Mouse (Mus musculus) adrenal gland, postnatal 36 days (tissue): ENCODE data around the gene Prc1. TPM values are rescaled to one million over a fixed set of nuclear protein-coding genes. Genes with fewer than 3 reads are reported as not detected.

Source experiments
- DNase-seq, 2 experiments: peaks; one replicate each; pipeline ENCODE4 v3.0.0; 2021; ENCODE audit warnings: mixed read lengths in 1 of 2
- long read RNA-seq, 2 experiments: library from polyadenylated mRNA; stranded (forward); transcript quantifications; one replicate each; pipeline ENCODE4 v2.0.0; 2021; ENCODE audit warnings: borderline sequencing depth in 2 of 2
- total RNA-seq, 2 experiments: library from RNA; stranded (reverse); gene quantifications; 2 replicates each; pipeline ENCODE4 v1.2.3; 2021

Prc1 gene
- 10 to 100 TPM; 12.4 to 12.8 TPM for total RNA-seq
- long read RNA-seq, experiment 1, partial matches to known transcripts: 2 of 6 reads
- long read RNA-seq, experiment 1, other reads (novel, unspliced or antisense): 2 of 6 reads
- long read RNA-seq, experiment 2, partial matches to known transcripts: 0 of 1 reads
- long read RNA-seq, experiment 2, other reads (novel, unspliced or antisense): 0 of 1 reads

- peak; percentile 98 to 99 for DNase-seq
Observed at GRCm38 (mm10) chr7:80294062-80294763, at the start of gene Prc1. Gene Prc1 (plus strand): TSS chr7:80294450.

DNA sequence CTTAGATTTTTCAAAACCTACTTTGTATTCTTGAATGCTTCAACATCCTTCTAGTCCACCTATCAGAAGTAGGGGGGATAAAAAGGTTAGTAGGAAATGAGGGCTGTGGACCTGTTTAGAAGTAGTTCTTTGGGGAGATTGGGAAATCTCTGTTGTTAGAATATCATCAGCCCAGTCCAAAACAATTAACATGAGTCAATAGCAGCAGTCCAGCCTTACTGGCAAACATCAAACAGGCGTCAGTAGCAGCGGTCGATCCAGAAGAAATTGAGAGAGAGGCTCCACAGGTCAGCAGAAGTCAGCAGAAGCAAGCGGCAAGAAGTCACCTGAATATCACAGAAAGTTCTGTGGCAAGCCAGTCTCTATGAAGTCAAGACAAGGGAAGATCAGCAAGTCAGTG is 49.4 kb upstream of the Prc1 start:
- no peak for DNase-seq

DNA sequence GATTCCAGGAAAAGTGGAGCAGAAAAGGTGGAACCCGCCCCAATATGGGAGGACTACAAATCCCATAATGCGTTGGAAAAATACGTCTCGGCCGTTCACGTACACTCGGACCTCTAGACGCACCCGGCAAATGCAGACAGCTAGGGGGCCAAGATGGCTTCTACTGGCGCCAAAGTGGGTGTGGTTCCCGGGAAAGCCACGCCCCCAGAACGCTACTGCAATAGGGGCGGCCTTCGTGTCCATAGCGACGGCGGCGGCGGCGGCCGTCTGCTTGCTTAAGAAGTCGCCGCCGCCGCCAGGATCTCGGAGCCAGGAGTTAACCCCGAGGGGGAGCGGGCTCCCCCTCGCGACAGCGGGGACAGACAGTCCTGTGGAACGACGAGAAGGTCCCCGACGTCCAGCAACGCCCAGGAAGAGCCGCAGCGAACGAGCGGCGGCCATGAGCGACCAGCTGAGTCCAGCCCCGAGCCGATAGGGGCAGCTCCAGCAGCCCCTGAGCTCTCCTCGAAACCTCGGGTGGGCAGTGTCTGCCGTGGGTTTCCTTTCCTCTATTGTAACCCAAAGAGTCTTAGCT is 48.0 kb upstream of the Prc1 start, which contains the start of gene Ttll13:
TSS of gene Ttll13 (plus strand) at position 229 of the 574 bp plus-strand sequence.
- peak; percentile 98 for DNase-seq

GRCm38 (mm10) chr7:80246859-80247258 is 47.4 kb upstream of the Prc1 start:
- no peak for DNase-seq

GRCm38 (mm10) chr7:80252437-80252836 is 41.8 kb upstream of the Prc1 start:
- DNase-seq: no peak

GRCm38 (mm10) chr7:80252886-80253285 is 41.4 kb upstream of the Prc1 start:
- no peak for DNase-seq

DNA sequence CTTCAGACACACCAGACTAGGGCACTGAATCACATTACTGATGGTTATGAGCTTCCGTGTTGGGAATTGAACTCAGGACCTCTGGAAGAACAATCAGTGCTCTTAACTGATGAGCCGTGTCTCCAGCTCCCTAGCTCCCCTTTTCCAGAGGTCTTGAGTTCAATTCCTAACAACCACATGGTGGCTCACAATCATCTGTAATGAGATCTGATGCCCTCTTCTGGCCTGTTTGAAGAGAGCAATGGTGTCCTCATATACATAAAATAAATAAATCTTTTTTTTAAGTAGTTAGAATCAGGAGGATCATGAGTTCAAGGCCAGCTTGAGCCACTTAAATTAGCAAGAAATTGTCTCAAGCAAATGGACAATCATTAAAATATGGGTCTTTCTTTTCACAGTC is 38.3 kb upstream of the Prc1 start:
- no peak for DNase-seq

GRCm38 (mm10) chr7:80257706-80258105 is 36.5 kb upstream of the Prc1 start:
- DNase-seq: no peak

DNA sequence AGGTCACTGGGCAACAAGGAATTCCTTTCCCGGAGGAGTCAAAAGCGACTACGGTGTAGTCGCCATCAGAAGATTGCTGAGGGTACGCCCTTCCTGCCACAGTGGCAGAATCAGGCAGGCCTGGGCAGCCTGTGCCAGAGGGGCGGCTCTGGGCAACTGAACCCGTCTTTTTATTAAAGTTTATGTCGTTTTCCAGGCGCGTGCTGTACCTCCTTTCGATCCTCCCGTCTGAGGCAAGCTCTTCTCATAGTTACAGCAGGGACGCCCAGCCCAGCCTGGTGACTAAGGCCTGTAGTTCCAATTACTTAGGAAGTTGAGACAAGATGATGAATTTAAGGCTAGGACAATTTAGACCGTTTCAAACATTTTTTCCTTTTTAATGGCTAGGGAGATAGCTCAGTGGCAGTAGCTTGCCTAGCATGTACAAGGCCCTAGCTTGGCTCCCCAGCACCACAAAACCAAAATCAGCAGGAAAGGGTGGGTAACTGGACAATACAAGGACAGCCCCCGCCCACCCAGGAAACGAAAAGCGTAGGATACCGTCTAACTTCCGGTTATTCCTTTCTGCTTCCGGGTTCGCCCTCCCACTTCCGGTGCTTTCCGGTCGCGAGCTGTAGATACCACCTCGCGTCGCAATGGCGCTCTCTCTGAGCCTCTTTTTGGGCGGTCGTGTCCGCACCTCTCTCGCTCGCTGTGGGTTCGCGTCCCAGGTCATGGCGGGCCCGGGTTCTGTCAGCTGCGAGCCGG is 33.5 kb upstream of the Prc1 start, which contains the start of gene Ngrn:
TSS of gene Ngrn (plus strand) at position 591 of the 747 bp plus-strand sequence.
- DNase-seq: peak; percentile 89 to 93

GRCm38 (mm10) chr7:80261372-80261990 is 32.8 kb upstream of the Prc1 start:
- DNase-seq: no peak

DNA sequence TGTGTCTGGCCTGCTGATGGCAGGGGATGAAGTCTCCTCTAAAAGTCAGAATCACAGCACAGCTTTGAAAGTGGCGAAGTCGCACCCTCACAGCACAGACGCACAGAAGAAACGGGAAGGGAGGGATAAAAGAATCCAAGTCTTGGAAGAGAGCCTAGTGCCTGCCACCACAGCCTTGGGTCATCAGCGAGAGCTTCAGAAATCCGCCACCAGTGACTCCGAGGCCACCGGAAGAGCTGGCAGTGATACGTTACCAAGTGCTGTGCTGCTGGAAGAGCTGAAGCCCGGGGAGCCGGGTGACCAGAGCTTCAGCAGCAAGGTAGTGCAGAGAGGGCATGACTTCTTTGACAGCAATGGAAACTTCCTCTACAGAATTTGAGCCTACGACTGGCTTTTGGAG is 29.6 kb upstream of the Prc1 start:
- DNase-seq: peak; percentile 55 to 67

- DNase-seq: no peak
Observed at GRCm38 (mm10) chr7:80267764-80268163, 26.5 kb upstream of the Prc1 start.

GRCm38 (mm10) chr7:80268897-80269750 is 25.1 kb upstream of the Prc1 start, which contains the start of gene Vps33b:
Gene Vps33b (plus strand): TSS chr7:80269649.
- DNase-seq: peak; percentile 98

GRCm38 (mm10) chr7:80269751-80270255 is 24.4 kb upstream of the Prc1 start:
- DNase-seq: peak; percentile 65 to 67

GRCm38 (mm10) chr7:80273456-80273855 is 20.8 kb upstream of the Prc1 start:
- DNase-seq: peak in 1 of 2 experiments; percentile 20

DNA sequence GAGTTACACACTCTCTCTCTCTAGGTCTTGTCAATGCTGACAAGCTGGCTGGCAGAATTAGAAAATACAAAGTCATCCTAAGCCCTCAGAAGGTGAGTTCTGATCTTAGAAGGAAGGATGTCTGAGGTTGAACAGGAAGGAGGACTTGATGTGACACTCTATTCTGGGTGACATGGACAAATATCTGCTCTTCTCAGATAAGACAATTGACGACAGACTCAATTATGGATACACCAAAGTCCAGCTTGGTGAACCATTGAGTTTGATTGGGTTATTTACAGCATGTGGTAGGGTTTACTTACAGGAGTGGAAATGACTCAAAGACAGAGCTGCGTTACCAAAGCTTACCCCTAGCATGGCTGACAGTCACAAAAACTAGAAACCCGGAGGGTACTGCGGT is 17.9 kb upstream of the Prc1 start:
- no peak for DNase-seq

- DNase-seq: no peak
Observed at GRCm38 (mm10) chr7:80280032-80280431, 14.2 kb upstream of the Prc1 start.

- no peak for DNase-seq
Observed at GRCm38 (mm10) chr7:80280998-80281397, 13.3 kb upstream of the Prc1 start.

GRCm38 (mm10) chr7:80281646-80282045 is 12.6 kb upstream of the Prc1 start:
- peak; percentile 49 to 50 for DNase-seq

GRCm38 (mm10) chr7:80283226-80283918 is 10.9 kb upstream of the Prc1 start:
- no peak for DNase-seq
